Mouse (Mus musculus): Measurements from ENCODE around the gene Clip1.
"Not testable (repeated sequence)": the region's sequence is repeated elsewhere in the genome, so short reads cannot be mapped to it uniquely, and the experiment has no call there.

Gene Clip1

DNA sequence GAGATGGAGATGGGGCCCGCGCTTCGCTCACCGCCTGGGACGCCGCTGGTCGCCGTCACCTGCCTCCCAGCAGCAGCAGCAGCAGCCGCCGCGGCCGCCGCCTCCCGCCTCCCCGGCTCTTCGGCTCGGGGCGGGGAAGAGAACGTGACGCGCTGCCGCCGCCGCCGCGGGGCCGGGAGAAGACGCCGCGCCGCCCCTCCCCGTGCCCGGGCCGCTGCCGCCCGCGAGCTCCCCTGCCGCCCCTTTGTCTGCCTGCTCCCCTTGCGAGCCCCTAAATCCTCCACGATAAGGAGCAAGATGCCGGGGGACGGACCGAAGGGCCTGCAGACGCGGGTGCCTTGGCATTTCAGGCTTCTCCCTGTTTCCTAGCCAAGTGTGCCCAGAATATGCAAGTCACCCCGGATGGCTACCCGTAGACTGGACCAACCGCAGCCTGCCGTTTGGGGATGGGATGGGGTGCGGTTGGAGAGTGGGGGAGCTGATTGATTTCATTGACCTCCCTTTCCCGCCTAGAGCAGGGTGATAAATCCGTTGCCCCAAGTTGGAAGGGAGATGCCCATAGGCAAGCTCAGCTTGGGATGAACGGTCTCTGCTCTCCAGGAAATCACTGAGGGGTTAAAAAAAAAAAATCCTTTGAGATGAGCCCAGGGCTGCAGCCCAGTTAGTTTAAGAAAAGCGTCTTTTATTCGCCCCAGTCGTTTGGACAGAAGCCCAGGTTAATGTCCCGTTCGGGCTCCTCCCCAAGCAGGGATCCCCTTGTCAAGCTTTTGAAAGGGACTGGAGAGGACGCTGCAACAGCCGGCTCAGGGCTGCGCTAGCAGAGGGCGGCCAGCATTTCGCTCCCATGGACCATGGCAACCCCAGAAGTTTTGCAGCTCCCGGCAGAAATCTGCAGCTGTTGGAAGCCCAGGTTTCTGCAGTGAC, at the start of gene Clip1:
TSS of gene Clip1 (minus strand) at position 398 of the 924 bp plus-strand sequence.
- DNase-seq (ENCODE audit: inconsistent age in 2 of 2, low spot score in 1 of 2) = peak; percentile 81 to 83

DNA sequence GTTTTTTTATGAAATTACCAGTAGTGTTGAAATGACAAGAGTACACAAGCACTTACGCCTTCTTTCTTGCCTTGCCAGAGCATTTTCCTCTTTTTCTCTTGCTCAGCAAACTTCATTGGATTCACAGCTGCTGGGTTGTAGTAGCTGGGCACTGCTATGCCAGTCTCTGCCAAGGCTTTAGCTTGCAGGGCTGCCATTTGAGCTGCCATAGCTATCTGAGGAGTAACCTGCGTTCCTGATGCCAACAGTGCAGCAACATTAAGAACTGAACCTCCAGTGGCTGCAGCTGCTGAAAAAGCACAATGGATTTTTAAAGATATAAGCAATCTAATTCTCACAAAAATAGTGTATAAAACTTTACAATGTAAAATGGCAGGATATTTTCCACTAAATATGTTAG, 46.6 kb upstream of the Clip1 start:
- no peak for DNase-seq (ENCODE audit: inconsistent age in 2 of 2, low spot score in 1 of 2)

DNA sequence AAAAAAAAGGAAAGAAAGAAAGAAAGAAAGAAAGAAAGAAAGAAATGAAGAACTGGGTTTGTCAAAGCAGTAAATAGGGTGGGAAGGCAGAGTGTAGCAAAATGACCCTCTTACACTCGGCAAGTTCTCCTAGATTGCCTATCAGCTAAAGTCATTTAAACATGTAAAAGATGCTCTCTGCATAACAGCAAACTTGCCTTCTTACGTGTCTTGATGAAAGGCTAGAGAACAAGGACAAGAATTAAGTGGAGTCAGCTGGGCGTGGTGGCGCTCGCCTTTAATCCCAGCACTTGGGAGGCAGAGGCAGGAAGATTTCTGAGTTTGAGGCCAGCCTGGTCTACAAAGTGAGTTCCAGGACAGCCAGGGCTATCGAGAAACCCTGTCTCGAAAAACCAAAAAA, 39.4 kb upstream of the Clip1 start:
- DNase-seq (ENCODE audit: inconsistent age in 2 of 2, low spot score in 1 of 2) = not testable (repeated sequence)

DNA sequence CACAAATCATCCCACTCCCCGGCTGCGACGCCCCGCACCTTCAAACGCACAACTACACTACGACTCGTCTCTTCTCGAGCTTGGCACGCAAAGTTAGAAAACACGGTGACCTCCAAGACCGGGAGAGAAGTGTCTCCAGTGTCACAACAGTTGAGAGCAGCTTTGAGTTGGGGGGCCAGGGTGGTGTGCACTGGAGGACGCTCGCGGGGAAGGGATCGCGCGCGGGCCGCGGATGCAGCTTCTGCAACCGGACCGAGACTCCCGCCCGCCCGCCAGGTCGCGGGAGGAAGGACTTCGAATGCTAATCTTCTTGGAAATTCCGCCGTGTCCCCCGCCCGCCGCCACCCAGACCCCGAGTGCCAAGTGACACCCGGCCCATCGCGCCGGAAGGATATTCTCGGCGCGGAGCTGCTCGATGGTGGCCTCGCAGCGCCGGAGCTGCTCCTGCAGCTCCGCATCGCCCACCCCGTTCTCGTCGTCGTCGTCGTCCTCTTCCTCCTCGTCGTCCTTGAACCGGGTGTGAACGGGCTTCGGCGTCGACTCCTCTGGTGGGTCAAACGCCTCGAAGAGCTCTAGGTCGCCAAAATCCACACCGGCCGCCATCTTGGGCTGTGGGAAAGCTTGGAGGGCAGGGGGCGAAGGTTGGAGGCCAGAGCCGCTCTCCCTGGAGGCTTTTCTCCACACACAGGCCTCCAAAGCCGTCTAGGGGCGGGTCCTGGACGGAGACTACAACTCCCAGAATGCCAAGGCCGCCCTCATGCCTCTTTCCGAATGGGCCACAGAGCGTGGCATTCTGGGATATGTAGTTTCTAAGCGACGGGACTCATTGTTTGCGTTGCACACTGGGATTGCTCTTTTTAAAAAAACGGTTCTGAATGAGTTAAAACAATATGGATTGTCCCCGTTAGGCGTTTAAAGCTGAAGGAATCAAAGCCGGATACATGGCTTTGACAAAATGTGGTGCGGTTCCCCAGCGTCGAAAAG, 36.2 kb upstream of the Clip1 start, which contains the start of gene Zcchc8:
TSS of gene Zcchc8 (minus strand) at position 773 of the 984 bp plus-strand sequence.
- peak; percentile 96 to 98 for DNase-seq (ENCODE audit: inconsistent age in 2 of 2, low spot score in 1 of 2)

DNA sequence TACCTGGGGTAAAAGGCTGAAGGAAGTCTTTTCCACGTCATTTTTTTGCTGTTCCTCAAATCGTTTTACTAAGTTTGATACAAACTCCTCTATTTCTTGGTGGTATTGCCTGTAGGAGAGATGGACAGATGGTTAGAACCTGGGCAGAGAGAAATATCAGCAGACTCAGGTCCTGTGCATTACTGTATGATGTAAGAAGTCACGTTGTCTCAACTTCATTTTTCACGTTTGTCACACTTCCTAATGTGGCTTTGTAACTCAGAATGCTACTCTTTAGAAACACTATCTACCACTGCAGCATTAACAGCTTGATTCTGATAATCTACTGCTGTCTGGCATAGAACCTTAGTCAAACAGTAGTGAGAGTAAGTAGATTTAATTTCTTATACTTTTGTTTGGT, 30.2 kb upstream of the Clip1 start:
- DNase-seq (ENCODE audit: inconsistent age in 2 of 2, low spot score in 1 of 2) = no peak

DNA sequence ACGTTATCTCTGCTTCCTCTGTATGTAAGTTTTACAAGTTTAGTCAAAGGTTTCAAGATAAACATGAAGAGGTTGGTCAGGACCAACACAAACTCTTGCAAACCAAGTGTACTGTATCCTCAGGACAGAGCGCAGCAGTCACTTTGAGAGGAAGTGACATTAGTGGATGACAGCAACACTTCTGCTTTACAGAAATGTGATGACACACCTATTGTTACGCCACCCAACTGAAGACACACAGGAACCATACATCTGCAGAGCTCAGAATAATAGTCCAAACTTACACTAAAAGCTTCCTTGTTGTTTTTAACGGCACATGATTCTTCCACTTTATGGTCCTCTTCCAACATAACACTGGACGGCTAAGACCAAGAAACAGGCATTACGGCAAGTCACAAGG, 29.4 kb upstream of the Clip1 start:
- DNase-seq (ENCODE audit: inconsistent age in 2 of 2, low spot score in 1 of 2) = no peak

DNA sequence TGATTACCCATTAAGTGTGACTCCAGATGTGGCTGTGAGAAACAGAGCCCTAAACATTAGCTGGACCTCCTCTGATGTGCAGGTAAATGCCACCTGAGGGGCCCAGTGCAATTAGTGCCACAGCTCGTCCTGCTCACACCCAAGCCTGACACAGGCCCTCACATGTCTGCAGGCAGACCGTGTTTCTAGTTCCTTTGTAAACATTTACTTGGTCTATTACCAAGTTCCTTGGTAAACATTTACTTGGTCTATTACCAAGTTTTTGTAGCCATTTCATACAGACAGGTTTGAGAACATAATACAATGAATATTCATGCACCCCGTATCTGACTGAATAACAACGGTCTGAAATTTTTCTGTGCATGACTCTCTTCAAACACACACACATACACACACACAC, 25.2 kb upstream of the Clip1 start:
- DNase-seq (ENCODE audit: inconsistent age in 2 of 2, low spot score in 1 of 2) = no peak

DNA sequence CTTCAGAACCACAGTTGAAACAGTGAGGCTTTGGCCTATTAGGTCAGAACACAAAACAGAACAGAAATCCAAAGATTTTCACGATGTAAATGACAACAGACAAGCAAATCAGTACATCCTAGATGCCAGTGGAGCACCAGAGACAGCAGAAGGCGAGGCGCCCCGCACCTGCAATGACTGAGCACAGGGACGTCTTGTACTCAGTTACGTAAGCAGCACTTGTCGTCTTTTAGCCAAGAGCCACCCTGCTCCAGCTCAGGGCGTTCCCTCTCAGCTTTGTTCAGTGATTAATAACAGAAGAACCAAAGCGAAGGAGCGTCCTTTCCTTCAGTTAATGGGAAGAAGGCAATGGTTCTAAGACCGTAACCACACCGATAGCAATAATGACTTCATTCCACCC, 24.2 kb upstream of the Clip1 start:
- no peak for DNase-seq (ENCODE audit: inconsistent age in 2 of 2, low spot score in 1 of 2)

DNA sequence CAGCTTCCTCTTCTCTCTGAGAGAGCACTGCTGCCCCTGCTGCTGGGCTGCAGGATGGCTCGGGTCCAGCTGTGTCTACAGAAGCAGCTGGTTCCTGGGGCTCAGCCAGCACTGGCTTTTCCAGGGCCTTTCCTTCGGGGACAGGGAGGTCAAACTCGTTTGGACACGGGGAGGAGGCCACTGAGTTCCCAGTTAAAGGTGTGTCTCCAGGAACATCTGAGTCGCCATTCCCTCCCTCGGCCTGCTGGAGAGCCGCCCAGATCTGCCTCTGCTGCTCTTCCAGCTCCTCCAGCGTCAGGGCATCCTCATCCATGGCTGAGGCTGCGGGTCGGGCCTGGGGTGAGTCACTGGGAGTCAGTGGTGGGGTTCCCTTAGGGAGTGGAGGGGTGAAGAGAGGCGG, 16.2 kb upstream of the Clip1 start:
- DNase-seq (ENCODE audit: inconsistent age in 2 of 2, low spot score in 1 of 2) = peak; percentile 53 to 77

DNA sequence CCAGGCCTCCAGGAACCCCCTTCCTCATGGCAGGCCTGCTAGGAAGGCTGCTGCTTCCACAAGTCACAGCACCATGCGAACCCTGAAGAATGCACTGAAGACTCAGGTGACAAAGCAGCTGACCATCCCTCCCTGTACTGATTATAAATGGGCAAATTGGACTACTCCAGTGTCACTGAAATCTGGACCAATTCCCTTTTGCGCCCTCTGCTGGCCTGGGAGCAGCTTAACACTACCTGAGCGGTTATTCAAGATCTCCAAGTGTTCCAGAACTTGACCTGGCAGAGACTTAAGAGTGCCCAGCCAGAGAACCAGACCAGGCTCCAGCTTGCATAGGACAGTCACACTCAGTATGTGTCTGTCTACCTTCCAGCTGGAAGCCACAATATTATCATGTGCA, 14.8 kb upstream of the Clip1 start:
- peak; percentile 75 to 91 for DNase-seq (ENCODE audit: inconsistent age in 2 of 2, low spot score in 1 of 2)

DNA sequence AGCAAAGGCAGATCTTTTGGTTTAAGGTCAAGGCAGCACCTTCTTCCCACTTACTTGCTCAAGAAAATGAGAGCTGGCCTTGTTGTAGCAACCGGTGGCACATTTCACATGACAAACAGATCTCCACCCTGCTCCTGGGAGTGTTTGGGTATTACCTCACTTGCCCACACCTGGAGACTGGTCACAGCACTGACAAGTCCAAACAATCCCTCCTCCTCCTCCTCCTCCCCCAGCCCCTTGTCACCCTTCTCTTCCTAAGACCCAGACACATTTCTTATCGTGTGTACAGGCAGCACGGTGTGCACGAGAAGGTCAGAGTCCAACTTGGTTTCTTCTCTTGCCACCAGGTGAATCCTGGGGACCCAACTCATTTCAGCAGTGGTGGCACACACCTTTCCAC, 12.5 kb upstream of the Clip1 start:
- DNase-seq (ENCODE audit: inconsistent age in 2 of 2, low spot score in 1 of 2) = peak in 1 of 2 experiments; percentile 47

DNA sequence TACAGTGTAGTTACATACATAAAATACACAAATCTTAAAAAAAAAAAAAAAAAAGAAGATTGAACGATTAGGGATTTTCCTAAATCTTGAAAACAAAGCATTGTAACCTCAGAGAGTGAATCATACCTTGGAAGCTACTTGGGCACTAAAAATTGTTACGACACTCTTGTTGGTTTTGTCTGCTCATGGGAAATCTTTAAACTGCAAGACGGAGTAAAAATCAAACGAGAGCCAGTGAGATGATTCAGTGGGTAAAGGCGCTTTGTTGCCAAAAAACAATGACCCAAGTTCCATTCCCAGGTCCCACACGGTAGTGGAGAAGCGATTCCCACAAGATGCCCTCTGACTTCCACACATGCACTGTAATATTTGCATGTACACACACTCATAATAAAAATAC, 11.8 kb upstream of the Clip1 start:
- DNase-seq (ENCODE audit: inconsistent age in 2 of 2, low spot score in 1 of 2) = peak in 1 of 2 experiments; percentile 67

DNA sequence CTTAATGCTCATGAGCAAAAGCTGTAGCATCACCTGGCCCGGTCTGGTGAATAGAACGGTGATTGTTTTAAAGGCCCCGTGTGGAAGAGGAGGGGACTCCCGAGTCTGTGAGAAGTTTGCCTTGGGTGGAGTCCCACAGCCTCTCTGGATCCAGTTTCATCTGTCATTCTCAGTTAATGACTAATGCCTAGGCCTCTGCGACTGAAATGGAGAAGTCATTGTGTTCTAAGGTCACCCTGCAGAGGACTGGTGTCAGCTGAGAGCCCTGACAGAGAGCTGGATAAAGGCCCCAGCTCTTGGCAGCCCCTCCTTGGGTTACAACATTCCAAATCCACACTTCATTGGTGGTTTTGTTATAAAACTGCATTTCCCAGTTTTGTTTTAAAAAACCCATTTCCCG, 10.1 kb upstream of the Clip1 start:
- DNase-seq (ENCODE audit: inconsistent age in 2 of 2, low spot score in 1 of 2) = peak; percentile 47 to 78

DNA sequence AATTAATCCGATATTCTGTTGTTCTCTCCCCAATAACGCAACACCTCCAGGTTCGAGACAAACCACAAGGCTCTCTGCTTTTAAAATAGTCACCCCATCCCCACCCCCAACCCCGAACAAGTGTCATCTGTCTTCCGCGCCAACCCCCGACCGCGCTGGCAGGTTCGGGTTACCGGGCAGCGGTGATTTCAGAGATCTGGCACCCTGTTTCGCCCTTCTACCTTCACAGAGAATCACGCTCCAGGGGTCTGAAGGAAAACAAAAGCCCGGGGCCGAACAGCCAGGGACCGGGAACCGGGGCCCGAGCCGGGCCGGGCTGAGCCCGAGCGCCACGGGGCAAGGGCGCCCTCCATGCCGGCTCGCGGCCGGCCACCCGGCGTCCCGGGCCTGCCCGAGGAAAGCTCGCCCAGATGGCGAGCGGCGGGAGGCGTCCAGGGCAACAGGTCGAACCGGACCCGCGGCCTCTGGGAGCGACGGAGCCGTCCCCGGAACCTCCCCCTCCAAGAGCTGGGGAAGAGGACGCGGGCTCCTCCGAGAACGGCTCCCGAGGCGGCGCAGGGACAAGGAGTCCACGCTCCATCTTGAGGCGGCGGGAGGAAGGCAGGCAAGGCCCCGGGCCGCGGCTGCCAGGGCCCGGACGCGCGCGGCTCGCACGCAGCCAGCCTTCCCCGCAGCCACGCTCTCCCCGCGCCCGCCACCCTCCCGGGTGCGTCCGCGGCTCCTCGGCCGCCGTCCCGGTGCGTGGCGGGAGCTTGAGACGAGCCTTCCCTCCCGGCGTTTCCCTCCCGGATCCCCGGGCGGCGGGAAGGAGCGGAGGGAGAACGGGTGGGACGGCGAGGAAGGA, 819 bp downstream of the Clip1 start:
- peak; percentile 64 to 93 for DNase-seq (ENCODE audit: inconsistent age in 2 of 2, low spot score in 1 of 2)

DNA sequence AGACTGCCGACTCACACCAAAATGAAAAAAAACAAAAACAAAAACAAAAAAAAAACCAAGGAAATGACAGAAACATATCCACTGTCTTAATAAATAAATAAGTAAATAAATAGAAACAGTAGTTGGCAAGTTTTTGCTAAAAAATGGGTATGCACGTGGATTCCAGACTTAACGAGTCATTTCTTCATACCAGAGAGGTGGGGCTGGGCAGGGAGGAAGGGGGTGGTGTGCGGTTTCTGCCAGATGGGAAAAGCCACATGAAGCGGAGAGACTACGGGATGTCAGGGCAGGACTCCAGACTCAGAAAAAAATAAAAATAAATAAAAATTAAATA, 1.4 kb downstream of the Clip1 start:
- peak in 1 of 2 experiments; percentile 59 for DNase-seq (ENCODE audit: inconsistent age in 2 of 2, low spot score in 1 of 2)

DNA sequence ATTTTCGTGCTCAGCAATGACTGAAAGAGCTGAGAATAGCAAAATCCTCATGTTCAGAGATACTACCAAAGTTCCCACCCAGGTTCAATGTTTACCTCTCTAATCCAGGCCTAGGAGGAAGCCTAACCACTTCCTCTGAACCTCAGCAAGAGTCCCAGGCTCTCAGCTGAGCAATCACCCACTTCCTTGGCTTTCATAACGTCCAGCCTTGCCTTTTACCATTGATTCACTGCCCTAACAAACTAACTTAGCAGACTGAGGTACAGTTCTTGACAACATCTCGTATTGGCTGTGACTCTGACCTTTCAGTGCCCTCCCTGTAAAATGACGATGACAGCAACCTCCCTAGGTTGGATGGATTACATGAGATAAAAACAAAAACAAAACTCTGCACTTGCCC, 2.0 kb downstream of the Clip1 start:
- peak in 1 of 2 experiments; percentile 73 for DNase-seq (ENCODE audit: inconsistent age in 2 of 2, low spot score in 1 of 2)

DNA sequence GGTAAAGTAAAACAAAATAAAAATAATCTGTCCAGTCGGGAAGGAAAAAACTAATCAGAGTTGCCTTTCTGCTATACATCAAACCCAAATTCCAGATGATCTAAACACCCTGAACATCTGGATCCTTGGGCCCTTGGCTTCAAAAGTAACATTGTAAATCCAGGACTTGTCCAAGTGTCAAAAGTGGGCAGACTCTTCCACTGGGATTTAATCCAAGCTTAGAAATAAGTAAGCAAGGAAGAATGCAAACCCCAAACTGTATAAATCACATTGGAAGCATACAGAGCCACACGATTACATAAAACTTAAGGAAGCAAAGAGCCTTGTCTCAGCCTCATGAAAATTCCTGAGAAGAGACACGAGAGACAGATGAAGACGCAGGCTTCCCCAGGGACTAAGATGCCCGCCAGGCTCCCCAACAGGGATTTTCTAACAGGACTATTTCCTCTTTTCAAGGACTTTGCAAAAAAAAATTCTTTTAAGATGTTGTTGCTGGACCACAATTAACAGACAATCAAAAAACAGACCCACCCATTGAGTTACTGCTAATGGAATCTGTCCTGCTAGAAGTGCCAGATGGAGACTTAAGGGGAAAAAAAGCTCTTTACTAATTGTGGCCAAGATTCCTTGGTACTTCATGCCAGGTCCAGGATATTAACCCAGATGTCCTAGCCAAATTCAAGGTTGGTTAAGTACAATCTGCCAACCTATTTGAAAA, 4.7 kb downstream of the Clip1 start:
- DNase-seq (ENCODE audit: inconsistent age in 2 of 2, low spot score in 1 of 2) = peak in 1 of 2 experiments; percentile 44

DNA sequence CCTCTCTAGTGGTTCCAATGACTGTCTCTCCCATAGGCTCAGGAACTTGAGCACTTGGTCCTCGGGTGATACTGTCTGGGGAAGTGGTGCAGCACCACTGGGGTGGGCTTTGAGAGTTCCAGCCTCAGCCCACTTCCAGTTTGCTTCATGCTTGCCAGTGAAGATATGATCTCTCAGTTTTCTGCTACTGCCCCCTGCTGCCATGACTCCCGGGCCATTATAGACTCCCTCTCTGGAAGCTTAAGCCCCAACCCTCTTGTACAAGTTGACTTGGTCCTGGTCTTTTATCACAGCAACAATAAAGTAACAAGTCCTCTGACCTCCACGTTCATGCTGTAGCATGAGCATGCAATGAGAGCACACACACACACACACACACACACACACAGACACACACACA, 5.3 kb downstream of the Clip1 start:
- peak in 1 of 2 experiments; percentile 56 for DNase-seq (ENCODE audit: inconsistent age in 2 of 2, low spot score in 1 of 2)

DNA sequence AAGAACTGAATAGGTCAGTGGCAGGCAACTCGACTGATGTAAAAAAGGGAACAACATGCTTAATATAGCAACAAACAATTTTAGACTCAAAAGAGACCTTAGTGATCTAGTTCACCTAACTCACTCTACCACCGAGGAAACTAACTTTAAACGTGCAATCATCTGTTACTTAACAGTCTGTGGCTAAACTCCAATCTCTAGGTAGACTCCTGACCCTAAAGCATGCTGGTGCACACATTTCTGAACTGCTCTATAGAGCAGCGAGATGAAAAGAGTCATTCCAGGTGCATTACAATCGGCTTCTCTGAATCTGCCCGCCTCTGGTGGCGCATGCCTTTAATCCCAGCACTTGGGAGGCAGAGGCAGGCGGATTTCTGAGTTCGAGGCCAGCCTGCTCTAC, 8.7 kb downstream of the Clip1 start:
- DNase-seq (ENCODE audit: inconsistent age in 2 of 2, low spot score in 1 of 2) = no peak

DNA sequence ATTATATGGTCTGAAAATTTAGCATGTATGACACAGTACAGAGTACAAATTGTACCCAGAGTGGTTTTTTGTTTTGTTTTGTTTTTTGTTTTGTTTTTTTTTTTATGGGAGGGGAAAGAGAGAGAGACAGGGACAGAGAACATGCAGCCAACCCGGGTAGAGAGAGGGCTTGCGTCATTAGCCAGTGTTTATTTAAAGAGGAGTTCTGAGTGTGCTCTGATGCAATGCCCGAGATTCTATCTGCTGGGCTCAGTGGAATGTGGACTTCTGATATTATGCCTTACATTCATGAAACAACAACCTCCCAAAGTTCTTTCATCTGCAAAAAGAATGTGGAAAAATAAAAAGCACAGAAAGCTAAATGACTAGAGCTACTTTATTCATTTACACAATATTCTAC, 9.2 kb downstream of the Clip1 start:
- peak in 1 of 2 experiments; percentile 60 for DNase-seq (ENCODE audit: inconsistent age in 2 of 2, low spot score in 1 of 2)

Measured in adrenal gland, adult (tissue).